Mouse (Mus musculus): Measurements from ENCODE around the gene Sbf2.

- TF ChIP-seq POLR2A (IDR thresholded peaks at IDR 0.05; ENCODE audit: control insufficient read depth, extremely low read depth, insufficient read depth, low read length, poor library complexity) (no peak), CTCF (IDR thresholded peaks at IDR 0.05; ENCODE audit: borderline replicate concordance, control insufficient read depth, extremely low read depth, insufficient read depth, low read length, poor library complexity) (no peak)
Measured at GRCm38 (mm10) chr7:110416318-110416717, 198.4 kb downstream of the Sbf2 start.

All from thymus, adult 2 months (tissue).